Mouse (Mus musculus) 416B (cell line): ENCODE measurements around the gene Ube2f.

ENCODE experiments used
- DNase-seq: peaks from one replicate; pipeline ENCODE4 v3.0.0; 2011; ENCODE audit warnings: low read depth

Ube2f gene

GRCm38 (mm10) chr1:91249564-91250414, at the start of gene Ube2f:
Ube2f (plus strand) TSS chr1:91250304.
- DNase-seq: peak; percentile 99

DNA sequence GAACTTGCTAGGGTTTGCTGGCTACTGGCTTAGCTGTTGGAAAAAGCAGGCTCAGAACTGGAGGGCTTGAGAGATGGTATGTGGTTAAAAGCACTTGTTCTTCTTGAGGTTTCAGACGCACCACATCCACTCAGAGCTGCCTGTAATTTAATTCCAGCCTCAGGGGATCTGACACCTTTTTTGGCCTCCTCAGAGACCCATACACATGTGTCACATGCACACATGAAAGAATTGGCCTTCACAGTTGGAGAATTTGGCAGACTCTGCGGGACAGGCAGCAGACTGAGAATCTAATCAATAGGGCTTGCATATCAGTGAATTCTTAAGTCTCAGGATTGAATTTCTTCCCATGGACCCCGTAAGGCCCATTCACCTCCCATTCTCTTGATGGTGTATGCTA, 49.0 kb upstream of the Ube2f start:
- no peak for DNase-seq

DNA sequence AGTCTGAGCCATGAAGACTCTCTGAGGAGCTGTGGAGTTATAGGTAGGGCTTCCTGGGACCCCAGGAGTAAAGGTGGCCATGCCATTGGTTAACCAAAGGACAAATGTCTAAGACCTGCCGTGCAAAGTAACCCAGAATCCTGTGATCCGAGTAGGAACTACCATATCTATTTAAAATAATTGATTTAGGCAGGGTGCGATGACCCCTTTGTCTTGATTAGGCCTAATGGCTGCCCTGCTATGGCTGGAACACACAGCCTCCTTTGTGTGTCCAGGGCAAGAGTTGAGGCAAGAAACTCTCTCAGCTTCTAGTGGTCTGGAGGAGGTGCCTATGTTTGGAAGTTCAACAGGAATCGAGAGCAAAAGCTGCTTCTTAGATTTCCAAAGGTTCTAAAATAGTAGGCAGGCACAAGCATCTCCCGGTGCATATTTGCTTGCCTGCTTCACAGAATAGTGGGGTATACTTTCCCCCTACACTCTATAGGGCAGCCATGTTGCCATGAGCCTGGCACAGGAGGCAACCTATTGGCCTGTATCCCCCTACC, 45.8 kb upstream of the Ube2f start:
- DNase-seq: no peak

GRCm38 (mm10) chr1:91205651-91206050, 44.5 kb upstream of the Ube2f start:
- no peak for DNase-seq

GRCm38 (mm10) chr1:91206336-91206735, 43.8 kb upstream of the Ube2f start:
- DNase-seq: no peak

GRCm38 (mm10) chr1:91206873-91207272, 43.2 kb upstream of the Ube2f start:
- no peak for DNase-seq

DNA sequence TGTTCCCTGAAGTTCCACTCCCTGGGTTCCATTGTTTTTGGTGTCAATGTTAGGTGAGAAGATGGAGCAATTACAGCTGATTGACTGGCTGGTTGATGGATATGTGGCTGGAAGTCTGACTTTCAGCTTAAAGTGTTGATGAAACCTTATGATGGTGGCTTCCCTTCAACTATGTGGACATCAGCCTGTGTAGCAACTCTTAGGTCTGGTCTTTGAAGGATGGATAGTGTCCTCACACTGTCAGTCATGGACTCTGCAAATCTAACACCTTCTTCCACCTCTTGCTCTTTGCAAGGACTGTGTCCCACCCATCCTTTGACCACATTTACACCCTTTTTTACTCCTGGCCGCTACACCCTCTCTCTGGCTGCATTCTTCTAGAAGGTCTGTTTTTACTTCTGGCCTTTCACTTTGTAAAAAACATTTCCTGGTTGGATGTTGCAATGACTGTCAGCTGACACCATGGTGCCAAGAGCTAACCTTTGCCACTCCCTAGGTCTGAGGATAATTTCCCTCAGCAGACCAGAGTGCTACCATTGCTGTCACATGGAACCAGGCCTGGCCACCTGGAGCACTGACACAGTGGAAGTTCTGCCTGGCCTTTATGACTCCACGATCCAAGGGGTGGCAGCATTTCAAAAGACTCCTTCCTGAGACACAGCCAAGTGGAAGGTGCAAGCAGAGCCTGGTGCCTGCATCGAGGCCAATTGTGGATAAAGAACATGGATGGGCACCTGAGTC, 42.6 kb upstream of the Ube2f start:
- DNase-seq: peak; percentile 57

- no peak for DNase-seq
Measured at GRCm38 (mm10) chr1:91209343-91209742, 40.8 kb upstream of the Ube2f start.

- no peak for DNase-seq
Measured at GRCm38 (mm10) chr1:91209785-91210184, 40.3 kb upstream of the Ube2f start.

DNA sequence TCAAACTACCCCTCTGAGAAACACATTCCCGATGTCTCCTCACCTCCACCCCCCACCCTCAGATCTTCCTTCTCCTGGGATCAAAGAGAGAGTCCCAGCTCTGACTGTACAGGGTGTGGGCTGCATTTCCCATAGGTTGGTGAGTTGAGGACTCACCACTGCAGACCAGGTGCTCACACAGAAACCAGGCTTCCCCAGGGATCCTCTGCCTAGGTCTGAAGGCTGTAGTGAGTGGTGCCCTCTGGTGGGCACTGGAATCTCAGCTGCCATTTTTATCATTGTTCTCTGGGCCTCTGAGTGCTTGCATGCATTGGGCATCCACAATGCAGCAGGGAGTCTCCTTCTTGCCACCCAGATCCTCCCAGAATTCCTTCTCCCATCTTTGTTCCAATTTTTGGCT, 39.0 kb upstream of the Ube2f start:
- peak; percentile 69 for DNase-seq

- DNase-seq: no peak
Measured at GRCm38 (mm10) chr1:91211591-91212008, 38.5 kb upstream of the Ube2f start.

DNA sequence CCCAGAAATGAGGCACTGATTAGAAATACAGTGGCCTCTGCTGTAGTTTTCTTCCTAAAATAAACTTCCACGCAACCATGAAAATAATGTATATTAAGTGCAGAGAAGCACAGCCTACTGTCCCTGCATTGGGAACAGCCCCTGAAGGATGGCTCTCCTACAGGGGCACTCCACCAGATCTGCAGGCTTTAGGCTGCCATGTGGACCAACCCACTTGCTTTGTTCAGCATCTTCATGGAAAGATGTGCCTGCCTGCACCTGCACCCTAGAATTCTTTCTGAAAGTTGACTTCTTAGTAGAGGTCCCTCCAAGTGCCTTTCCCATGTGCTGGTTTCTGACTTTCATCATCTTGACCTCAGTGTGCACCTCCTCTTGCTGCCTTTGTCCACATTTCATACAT, 34.8 kb upstream of the Ube2f start:
- no peak for DNase-seq

- peak; percentile 51 for DNase-seq
Measured at GRCm38 (mm10) chr1:91215981-91216380, 34.1 kb upstream of the Ube2f start.

GRCm38 (mm10) chr1:91216504-91217267, 33.4 kb upstream of the Ube2f start:
- DNase-seq: peak; percentile 47

- DNase-seq: peak; percentile 60
Measured at GRCm38 (mm10) chr1:91219641-91220321, 30.3 kb upstream of the Ube2f start.

GRCm38 (mm10) chr1:91220322-91220672, 29.8 kb upstream of the Ube2f start:
- peak; percentile 70 for DNase-seq

DNA sequence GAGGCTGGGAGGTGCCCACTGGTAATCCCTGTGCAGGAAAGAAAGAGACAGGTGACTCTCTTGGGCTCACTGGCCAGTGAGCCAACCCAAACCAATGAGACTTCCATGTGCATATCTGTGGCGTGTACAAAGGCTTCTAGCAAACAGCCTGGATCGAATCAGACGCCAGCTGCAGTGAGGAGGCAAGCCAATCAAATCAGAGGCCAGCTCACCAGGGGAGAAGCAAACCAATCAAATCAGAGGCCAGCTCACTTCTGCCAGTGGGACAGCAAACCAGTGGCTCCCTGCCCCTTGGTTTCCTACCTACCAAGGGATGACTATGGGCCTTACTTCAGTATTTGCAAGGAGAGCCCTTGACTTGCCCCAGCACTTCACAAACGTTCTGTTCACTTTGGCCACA, 23.5 kb upstream of the Ube2f start:
- DNase-seq: no peak

GRCm38 (mm10) chr1:91227381-91228054, 22.6 kb upstream of the Ube2f start:
- DNase-seq: no peak

- peak; percentile 86 for DNase-seq
Measured at GRCm38 (mm10) chr1:91231142-91231541, 19.0 kb upstream of the Ube2f start.

GRCm38 (mm10) chr1:91231896-91232295, 18.2 kb upstream of the Ube2f start:
- DNase-seq: peak; percentile 67

DNA sequence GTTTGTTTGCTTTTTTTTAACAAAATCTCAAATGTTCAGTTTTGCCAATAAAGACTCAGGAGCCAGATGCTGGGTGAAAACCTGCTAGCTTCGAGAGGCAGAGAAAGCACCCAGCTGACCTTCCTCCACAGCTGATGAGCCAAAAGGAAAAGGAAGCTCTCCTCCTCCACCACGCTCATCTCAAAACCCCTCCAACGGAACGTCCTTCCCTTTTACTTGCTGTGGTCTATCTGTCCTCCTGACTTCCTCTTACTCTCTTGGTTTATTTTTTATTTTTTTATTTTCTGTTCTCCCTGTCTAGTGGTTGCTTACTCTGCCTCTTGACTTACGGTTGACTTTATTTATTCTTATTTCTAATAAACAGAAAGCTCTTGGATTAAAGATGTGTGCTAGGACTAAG, 14.7 kb upstream of the Ube2f start:
- DNase-seq: peak; percentile 73
